Mouse (Mus musculus): ENCODE results near the gene Tgfb1. TPM values are rescaled to one million over a fixed set of nuclear protein-coding genes. Genes with fewer than 3 reads are reported as not detected.

Gene Tgfb1
- total and polyA plus RNA-seq, 2 experiments from 2014 or later: 0.56 to 3.1 TPM

GRCm38 (mm10) chr7:25666381-25666780 lies 20.4 kb upstream of the Tgfb1 start:
- H3K4me1 ChIP-seq (ENCODE audit: insufficient read depth): no peaks in the 10 kb centered on the region
- no peak overlapping the region for H3K27ac ChIP-seq (ENCODE audit: low read depth, low read length)
- peaks cover 22% of the 10 kb centered on the region for H3K36me3 ChIP-seq (ENCODE audit: insufficient read depth)
- 95% methylated on average over 8 of the region's 8 CpGs for WGBS
- DNase-seq (no peak), ATAC-seq (no peak)
- no peak overlapping the region for H3K4me2 ChIP-seq (ENCODE audit: low read depth)
- no peaks in the 10 kb centered on the region for H3K9me3 ChIP-seq (ENCODE audit: low read length)
- no peak for TF ChIP-seq CTCF (IDR thresholded peaks at IDR 0.05; ENCODE audit: low read depth)
- H3K4me3 ChIP-seq (ENCODE audit: low read depth, low read length): no peak overlapping the region
- H3K9ac ChIP-seq: no peak overlapping the region
- H3K27me3 ChIP-seq (ENCODE audit: insufficient read depth, low read length): no peaks in the 10 kb centered on the region

- DNase-seq: no peak
- H3K4me1 ChIP-seq (ENCODE audit: insufficient read depth): no peaks in the 10 kb centered on the region
Observed at GRCm38 (mm10) chr7:25669158-25669557, 17.6 kb upstream of the Tgfb1 start.

GRCm38 (mm10) chr7:25669631-25670030 lies 17.2 kb upstream of the Tgfb1 start:
- peaks cover 6% of the 10 kb centered on the region; the same call in 1 of the 2 replicates for H3K27me3 ChIP-seq (ENCODE audit: insufficient read depth, low read length)
- DNase-seq (no peak), ATAC-seq (no peak)
- no peak overlapping the region for H3K4me2 ChIP-seq (ENCODE audit: low read depth)
- H3K4me1 ChIP-seq (ENCODE audit: insufficient read depth): no peaks in the 10 kb centered on the region
- H3K9me3 ChIP-seq (ENCODE audit: low read length): no peaks in the 10 kb centered on the region
- peaks cover 22% of the 10 kb centered on the region for H3K36me3 ChIP-seq (ENCODE audit: insufficient read depth)
- H3K4me3 ChIP-seq (ENCODE audit: low read depth, low read length): no peak overlapping the region
- WGBS: 84% methylated on average over 9 of the region's 9 CpGs
- H3K9ac ChIP-seq: no peak overlapping the region
- no peak for TF ChIP-seq CTCF (IDR thresholded peaks at IDR 0.05; ENCODE audit: low read depth)
- no peak overlapping the region for H3K27ac ChIP-seq (ENCODE audit: low read depth, low read length)

More at GRCm38 (mm10) chr7:25669158-25669557, 17.6 kb upstream of the Tgfb1 start:
- Histone ChIP-seq H3K36me3 (ENCODE audit: insufficient read depth) (peaks cover 22% of the 10 kb centered on the region), H3K4me2 (ENCODE audit: low read depth) (no peak overlapping the region), H3K9ac (no peak overlapping the region), H3K27me3 (ENCODE audit: insufficient read depth, low read length) (peaks cover 1% of the 10 kb centered on the region; the same call in 1 of the 2 replicates), H3K9me3 (ENCODE audit: low read length) (no peaks in the 10 kb centered on the region), H3K4me3 (ENCODE audit: low read depth, low read length) (no peak overlapping the region), H3K27ac (ENCODE audit: low read depth, low read length) (no peak overlapping the region)
- no peak for TF ChIP-seq CTCF (IDR thresholded peaks at IDR 0.05; ENCODE audit: low read depth)
- no peak for ATAC-seq
- WGBS: 94% methylated on average over 10 of the region's 10 CpGs

- no peak for ATAC-seq
- Histone ChIP-seq H3K9ac (no peak overlapping the region), H3K4me2 (ENCODE audit: low read depth) (no peak overlapping the region), H3K9me3 (ENCODE audit: low read length) (no peaks in the 10 kb centered on the region), H3K27me3 (ENCODE audit: insufficient read depth, low read length) (peaks cover 7% of the 10 kb centered on the region; the same call in 1 of the 2 replicates), H3K36me3 (ENCODE audit: insufficient read depth) (peaks cover 18% of the 10 kb centered on the region), H3K27ac (ENCODE audit: low read depth, low read length) (no peak overlapping the region), H3K4me1 (ENCODE audit: insufficient read depth) (no peaks in the 10 kb centered on the region; the same call in 1 of the 2 replicates), H3K4me3 (ENCODE audit: low read depth, low read length) (no peak overlapping the region)
- TF ChIP-seq CTCF (IDR thresholded peaks at IDR 0.05; ENCODE audit: low read depth): no peak
- 92% methylated on average over 4 of the region's 4 CpGs for WGBS
- DNase-seq: no peak
Observed at GRCm38 (mm10) chr7:25670096-25670495, 16.7 kb upstream of the Tgfb1 start.

GRCm38 (mm10) chr7:25671686-25672085 lies 15.1 kb upstream of the Tgfb1 start:
- Histone ChIP-seq H3K36me3 (ENCODE audit: insufficient read depth) (peaks cover 16% of the 10 kb centered on the region), H3K4me2 (ENCODE audit: low read depth) (no peak overlapping the region), H3K27ac (ENCODE audit: low read depth, low read length) (no peak overlapping the region), H3K27me3 (ENCODE audit: insufficient read depth, low read length) (peaks cover 7% of the 10 kb centered on the region; the same call in 1 of the 2 replicates), H3K4me3 (ENCODE audit: low read depth, low read length) (no peak overlapping the region), H3K4me1 (ENCODE audit: insufficient read depth) (peaks cover under 1% of the 10 kb centered on the region; the same call in 1 of the 2 replicates), H3K9me3 (ENCODE audit: low read length) (no peaks in the 10 kb centered on the region), H3K9ac (no peak overlapping the region)
- ATAC-seq (no peak), DNase-seq (no peak)
- WGBS: 63% methylated on average over 2 of the region's 2 CpGs
- no peak for TF ChIP-seq CTCF (IDR thresholded peaks at IDR 0.05; ENCODE audit: low read depth)

- no peak overlapping the region for H3K4me3 ChIP-seq (ENCODE audit: low read depth, low read length)
- no peak overlapping the region for H3K9ac ChIP-seq
- 51% methylated on average over 4 of the region's 4 CpGs for WGBS
- H3K4me1 ChIP-seq (ENCODE audit: insufficient read depth): peaks cover 4% of the 10 kb centered on the region; the same call in 1 of the 2 replicates
- 0 out of 2 replicates have a peak, but pooled peaks have one; percentile 5 for TF ChIP-seq CTCF (IDR thresholded peaks at IDR 0.05; ENCODE audit: low read depth)
- peaks cover 16% of the 10 kb centered on the region for H3K36me3 ChIP-seq (ENCODE audit: insufficient read depth)
- H3K4me2 ChIP-seq (ENCODE audit: low read depth): no peak overlapping the region
- no peaks in the 10 kb centered on the region for H3K9me3 ChIP-seq (ENCODE audit: low read length)
- no peak overlapping the region for H3K27ac ChIP-seq (ENCODE audit: low read depth, low read length)
- no peak for DNase-seq
- H3K27me3 ChIP-seq (ENCODE audit: insufficient read depth, low read length): peaks cover 7% of the 10 kb centered on the region; the same call in 1 of the 2 replicates
- no peak for ATAC-seq
Observed at GRCm38 (mm10) chr7:25672442-25672841, 14.4 kb upstream of the Tgfb1 start.

- Histone ChIP-seq H3K27ac (ENCODE audit: low read depth, low read length) (no peak overlapping the region), H3K9ac (peak overlapping the region; percentile 55; the same call in 1 of the 2 replicates), H3K9me3 (ENCODE audit: low read length) (no peaks in the 10 kb centered on the region), H3K27me3 (ENCODE audit: insufficient read depth, low read length) (peaks cover 7% of the 10 kb centered on the region; the same call in 1 of the 2 replicates), H3K4me2 (ENCODE audit: low read depth) (peak overlapping the region; percentile 58), H3K4me1 (ENCODE audit: insufficient read depth) (peaks cover 4% of the 10 kb centered on the region; the same call in 1 of the 2 replicates), H3K4me3 (ENCODE audit: low read depth, low read length) (peak overlapping the region; percentile 38), H3K36me3 (ENCODE audit: insufficient read depth) (peaks cover 1% of the 10 kb centered on the region; the same call in 1 of the 2 replicates)
- DNase-seq (no peak), ATAC-seq (no peak)
- WGBS: 27% methylated on average over 9 of the region's 9 CpGs
- no peak for TF ChIP-seq CTCF (IDR thresholded peaks at IDR 0.05; ENCODE audit: low read depth)
Observed at GRCm38 (mm10) chr7:25674297-25674696, 12.5 kb upstream of the Tgfb1 start.

All from forebrain, postnatal 0 days (tissue).